Mouse (Mus musculus) heart, embryonic 10.5 days (tissue): ENCODE results near the gene Irak3. TPM values are rescaled to one million over a fixed set of nuclear protein-coding genes. Genes with fewer than 3 reads are reported as not detected.
A peak's percentile ranks its signal among the peaks of the same experiment; 100 is the strongest.
"Not testable (repeated sequence)": the region's sequence is repeated elsewhere in the genome, so short reads cannot be mapped to it uniquely, and the experiment has no call there.

Source experiments
- DNase-seq: peaks from one replicate; pipeline ENCODE4 v3.0.0-alpha.2; 2017; ENCODE audit warnings: low spot score
- H3K27ac ChIP-seq: fragments of 300-500 bp; sonication (generic); 2 replicates; pipeline ENCODE4 v1.5.1; 2016; ENCODE audit warnings: mild to moderate bottlenecking
- H3K27me3 ChIP-seq: fragments of 300-500 bp; sonication (generic); 2 replicates; pipeline ENCODE4 v1.6.1; 2016; ENCODE audit warnings: mild to moderate bottlenecking; ENCODE audit not compliant: poor library complexity, insufficient read depth, severe bottlenecking
- H3K36me3 ChIP-seq: fragments of 300-500 bp; sonication (generic); 2 replicates; pipeline ENCODE4 v1.6.1; 2016; ENCODE audit warnings: mild to moderate bottlenecking, moderate library complexity
- H3K4me1 ChIP-seq: fragments of 300-500 bp; sonication (generic); 2 replicates; pipeline ENCODE4 v1.6.1; 2016; ENCODE audit warnings: mild to moderate bottlenecking
- H3K4me3 ChIP-seq: fragments of 300-500 bp; sonication (generic); 2 replicates; pipeline ENCODE4 v1.5.1; 2016; ENCODE audit warnings: mild to moderate bottlenecking, moderate library complexity
- H3K9me3 ChIP-seq: fragments of 300-500 bp; sonication (generic); 2 replicates; pipeline ENCODE4 v1.6.1; 2016; ENCODE audit warnings: mild to moderate bottlenecking, moderate library complexity
- WGBS: fragments of 180-500 bp; shearing (Covaris S2); methylation state at CpG from one replicate; pipeline ENCODE4 v1.1.7; 2016; 5-methylcytosine and 5-hydroxymethylcytosine counted together
- polyA plus RNA-seq: library from polyadenylated mRNA; unstranded; fragments of >200 nt; fragmentation: Nextera tagmentation; extraction: Ambion mirVana; gene quantifications from 2 replicates; pipeline ENCODE4 v1.2.1, GENCODE M21; 2016

The Irak3 gene
- polyA plus RNA-seq, 1 experiment from 2014 or later = 0.24 TPM

DNA sequence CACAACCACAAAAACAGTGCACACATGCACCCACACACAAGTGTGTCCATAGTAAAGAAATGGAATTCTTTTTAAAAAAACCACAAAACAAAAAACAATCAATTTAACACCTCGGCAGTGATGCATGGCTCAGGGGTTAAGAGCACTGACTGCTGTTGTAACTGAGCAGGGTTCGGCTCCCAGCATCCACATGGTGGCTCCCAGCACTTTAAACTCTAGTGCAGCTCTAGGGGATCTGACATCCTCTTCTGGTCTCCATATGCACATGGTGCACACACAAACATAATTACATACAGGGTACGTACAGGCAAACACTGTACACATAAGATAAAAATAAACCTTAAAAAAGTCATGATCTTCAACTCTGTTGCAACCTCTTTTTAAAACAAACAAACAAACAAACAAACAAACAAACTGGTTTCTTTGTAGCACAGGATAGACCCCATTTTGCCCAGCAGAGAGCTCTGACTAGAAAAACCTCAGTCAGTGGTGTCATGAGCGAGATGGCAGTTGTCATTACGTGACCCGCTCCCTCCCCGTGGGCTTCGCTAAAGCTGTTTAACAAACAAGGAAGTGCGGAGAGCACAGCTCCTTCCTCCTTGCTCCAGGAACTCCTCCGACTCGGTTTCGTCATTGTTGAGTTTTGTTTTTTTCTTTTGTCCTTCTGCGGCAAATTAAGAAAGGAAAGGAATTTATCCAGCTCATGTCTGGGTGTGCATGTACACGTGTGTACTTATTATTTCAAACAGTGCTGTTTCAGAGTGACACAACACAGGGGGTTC is 17.8 kb upstream of the Irak3 start:
- Histone ChIP-seq H3K4me1 (no peaks in the 10 kb centered on the region), H3K4me3 (no peak overlapping the region), H3K27me3 (no peaks in the 10 kb centered on the region), H3K27ac (no peak overlapping the region), H3K36me3 (peaks cover 28% of the 10 kb centered on the region), H3K9me3 (no peaks in the 10 kb centered on the region)
- WGBS = 77% methylated on average over 14 of the region's 14 CpGs
- DNase-seq = no peak

DNA sequence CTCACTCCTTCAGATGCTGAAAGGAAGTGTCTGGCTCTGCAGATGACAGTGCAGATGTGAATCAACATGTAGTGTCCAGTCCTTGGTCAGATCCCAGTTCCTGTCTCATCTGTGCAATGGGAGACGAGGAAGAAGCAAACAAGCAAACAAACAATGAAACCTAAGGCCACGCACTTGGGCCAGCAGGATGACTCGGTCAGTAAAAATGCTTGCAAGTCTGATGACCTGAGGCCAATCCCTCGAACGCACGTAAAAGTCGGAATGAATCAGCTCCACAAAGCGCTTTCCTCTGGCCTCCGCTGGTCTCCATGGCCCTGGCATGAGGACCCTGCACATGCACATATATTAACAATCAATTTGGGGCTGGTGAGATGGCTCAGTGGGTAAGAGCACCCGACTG is 17.1 kb upstream of the Irak3 start:
- Histone ChIP-seq H3K4me3 (no peak overlapping the region), H3K9me3 (no peaks in the 10 kb centered on the region), H3K36me3 (peaks cover 25% of the 10 kb centered on the region), H3K27me3 (no peaks in the 10 kb centered on the region), H3K27ac (no peak overlapping the region), H3K4me1 (no peaks in the 10 kb centered on the region)
- WGBS = 89% methylated on average over 10 of the region's 10 CpGs
- DNase-seq = no peak

GRCm38 (mm10) chr10:120217099-120217498 is 15.2 kb upstream of the Irak3 start:
- WGBS = 82% methylated on average over 1 of the region's 1 CpGs
- not testable (repeated sequence) for H3K27ac ChIP-seq, H3K4me1 ChIP-seq, H3K9me3 ChIP-seq, H3K4me3 ChIP-seq, H3K27me3 ChIP-seq, DNase-seq
- peaks cover 22% of the 10 kb centered on the region for H3K36me3 ChIP-seq

DNA sequence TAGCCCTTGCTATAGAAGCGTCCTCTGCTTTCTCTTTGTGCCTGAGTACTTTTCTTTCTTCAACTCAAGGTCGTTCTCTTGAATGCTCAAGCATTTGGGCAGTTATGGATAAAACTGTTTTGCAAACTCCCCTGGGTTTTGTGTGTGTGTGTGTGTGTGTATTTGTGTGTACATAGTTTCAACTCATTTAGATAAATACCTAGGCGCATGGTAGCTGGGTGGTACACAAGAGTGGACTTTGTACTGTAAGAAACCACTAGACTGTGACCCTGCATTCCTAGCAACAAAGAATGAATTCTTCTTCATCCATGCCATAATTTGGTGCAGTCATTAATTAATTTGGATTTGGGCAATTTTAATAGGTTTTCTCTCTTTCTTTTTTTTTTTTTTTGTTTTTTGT is 8.2 kb upstream of the Irak3 start:
- Histone ChIP-seq H3K4me1 (no peaks in the 10 kb centered on the region), H3K4me3 (no peak overlapping the region), H3K36me3 (peaks cover 11% of the 10 kb centered on the region; the same call in 1 of the 2 replicates), H3K27ac (no peak overlapping the region), H3K9me3 (no peaks in the 10 kb centered on the region), H3K27me3 (no peaks in the 10 kb centered on the region)
- no peak for DNase-seq
- WGBS = 86% methylated on average over 3 of the region's 3 CpGs

DNA sequence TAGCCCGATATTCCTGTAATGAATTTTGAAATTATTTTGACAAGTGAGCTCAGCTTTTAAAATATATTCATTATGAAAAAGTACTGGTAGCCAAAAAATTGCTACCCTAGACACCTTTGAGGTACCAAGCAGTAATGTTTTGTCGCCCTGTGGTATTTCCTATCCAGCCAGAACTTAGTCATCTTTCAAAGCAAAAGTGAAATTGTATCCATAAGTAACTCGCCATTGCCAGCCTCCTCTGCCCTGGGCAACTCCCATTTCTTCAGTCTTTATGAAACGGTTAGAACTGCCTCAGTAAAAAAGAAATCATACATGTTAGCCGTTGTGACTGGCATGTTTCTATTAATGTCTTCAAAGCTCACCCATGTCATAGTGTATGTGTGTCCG is 7.6 kb upstream of the Irak3 start:
- no peaks in the 10 kb centered on the region for H3K9me3 ChIP-seq
- no peaks in the 10 kb centered on the region for H3K27me3 ChIP-seq
- 70% methylated on average over 6 of the region's 6 CpGs for WGBS
- no peak overlapping the region for H3K27ac ChIP-seq
- no peaks in the 10 kb centered on the region for H3K4me1 ChIP-seq
- no peak for DNase-seq
- peaks cover 11% of the 10 kb centered on the region; the same call in 1 of the 2 replicates for H3K36me3 ChIP-seq
- peak overlapping the region; percentile 73 for H3K4me3 ChIP-seq

GRCm38 (mm10) chr10:120208575-120209538 is 6.9 kb upstream of the Irak3 start:
- H3K9me3 ChIP-seq = no peaks in the 10 kb centered on the region
- WGBS = 5% methylated on average over 53 of the region's 53 CpGs
- H3K4me1 ChIP-seq = no peaks in the 10 kb centered on the region
- H3K4me3 ChIP-seq = peak overlapping the region; percentile 73
- peak overlapping the region; percentile 83 for H3K27ac ChIP-seq
- H3K27me3 ChIP-seq = no peaks in the 10 kb centered on the region
- H3K36me3 ChIP-seq = peaks cover 11% of the 10 kb centered on the region; the same call in 1 of the 2 replicates
- DNase-seq = peak; percentile 94

DNA sequence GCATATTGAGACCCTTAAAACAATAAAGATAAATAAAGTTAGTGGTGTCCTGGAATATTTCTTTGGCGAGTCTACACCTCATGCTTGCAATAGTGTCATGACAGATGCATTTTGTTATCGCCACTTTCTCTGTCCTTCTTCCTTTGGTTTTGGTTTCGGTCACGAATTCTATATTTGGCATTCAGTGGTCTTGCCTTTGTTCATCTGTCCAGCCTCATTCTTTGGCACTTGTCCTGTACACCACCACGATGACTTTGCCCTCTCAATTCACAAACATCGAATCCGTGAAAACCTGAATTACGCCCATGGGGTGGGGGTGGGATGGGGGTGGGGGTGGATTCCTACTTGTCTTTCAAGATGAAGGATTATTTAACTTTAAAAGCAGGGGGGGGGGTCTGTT is 6.1 kb upstream of the Irak3 start:
- no peaks in the 10 kb centered on the region for H3K9me3 ChIP-seq
- peaks cover 11% of the 10 kb centered on the region; the same call in 1 of the 2 replicates for H3K36me3 ChIP-seq
- H3K4me3 ChIP-seq = no peak overlapping the region
- no peaks in the 10 kb centered on the region for H3K4me1 ChIP-seq
- 82% methylated on average over 8 of the region's 8 CpGs for WGBS
- DNase-seq = no peak
- H3K27me3 ChIP-seq = no peaks in the 10 kb centered on the region
- H3K27ac ChIP-seq = no peak overlapping the region

GRCm38 (mm10) chr10:120204591-120205210 is 2.8 kb upstream of the Irak3 start:
- Histone ChIP-seq H3K36me3 (no peaks in the 10 kb centered on the region), H3K27ac (no peak overlapping the region), H3K4me3 (no peak overlapping the region), H3K4me1 (peaks cover 8% of the 10 kb centered on the region), H3K27me3 (peaks cover 24% of the 10 kb centered on the region), H3K9me3 (no peaks in the 10 kb centered on the region)
- WGBS = 76% methylated on average over 13 of the region's 13 CpGs
- DNase-seq = no peak

DNA sequence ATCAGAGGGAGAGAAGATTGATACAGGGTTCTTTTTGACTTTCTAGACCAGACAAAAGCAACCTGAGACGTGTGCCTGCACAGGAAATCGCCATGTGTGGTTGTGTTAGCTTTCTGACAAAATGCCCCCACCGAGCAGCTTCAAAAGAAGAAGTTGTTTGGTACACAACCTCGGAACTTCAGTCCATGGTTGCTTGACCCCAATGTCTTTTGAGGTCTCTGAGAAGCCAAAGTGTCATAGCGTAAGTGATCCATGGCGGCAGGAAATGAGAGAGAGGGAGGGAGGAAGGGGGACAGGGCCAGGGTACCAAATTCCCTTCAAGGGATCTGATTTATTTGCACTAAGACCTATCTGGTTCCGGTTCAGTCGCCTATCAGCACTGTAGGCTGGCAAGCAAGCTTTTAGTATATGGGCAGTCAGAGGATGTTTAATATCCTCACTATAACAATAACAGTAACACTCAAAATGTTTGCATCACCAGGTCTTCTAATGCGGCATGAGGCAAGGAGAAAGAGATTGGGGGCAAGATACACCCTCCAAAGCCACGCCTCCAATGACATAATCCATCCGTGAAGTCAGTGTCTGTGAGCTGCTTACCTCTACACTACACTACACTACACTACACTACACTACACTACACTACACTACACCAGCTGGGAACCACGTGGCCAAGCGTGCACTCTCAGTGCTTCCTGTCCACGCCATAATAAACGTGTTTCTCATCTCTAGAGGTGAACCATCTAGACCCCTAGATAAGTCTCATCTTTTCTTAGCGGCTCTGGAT is 729 bp upstream of the Irak3 start:
- Histone ChIP-seq H3K4me3 (peak overlapping the region; percentile 68; the same call in 1 of the 2 replicates), H3K27ac (no peak overlapping the region), H3K27me3 (peaks cover 34% of the 10 kb centered on the region), H3K9me3 (no peaks in the 10 kb centered on the region), H3K4me1 (peaks cover 8% of the 10 kb centered on the region), H3K36me3 (no peaks in the 10 kb centered on the region)
- 67% methylated on average over 16 of the region's 16 CpGs for WGBS
- DNase-seq = peak; percentile 66

- peak; percentile 78 for DNase-seq
- Histone ChIP-seq H3K27me3 (peaks cover 40% of the 10 kb centered on the region), H3K27ac (peak within 1 kb of the TSS; percentile 43), H3K4me1 (peaks cover 8% of the 10 kb centered on the region), H3K9me3 (no peaks in the 10 kb centered on the region), H3K4me3 (peak within 1 kb of the TSS; percentile 68), H3K36me3 (no peaks in the 10 kb centered on the region)
- under 1% methylated on average over 65 of the region's 65 CpGs for WGBS
These were observed 604 bp downstream of the Irak3 start, which contains the start of gene Tmbim4 for GRCm38 (mm10) chr10:120201131-120201921. Tmbim4 (plus strand) TSS chr10:120201590.

DNA sequence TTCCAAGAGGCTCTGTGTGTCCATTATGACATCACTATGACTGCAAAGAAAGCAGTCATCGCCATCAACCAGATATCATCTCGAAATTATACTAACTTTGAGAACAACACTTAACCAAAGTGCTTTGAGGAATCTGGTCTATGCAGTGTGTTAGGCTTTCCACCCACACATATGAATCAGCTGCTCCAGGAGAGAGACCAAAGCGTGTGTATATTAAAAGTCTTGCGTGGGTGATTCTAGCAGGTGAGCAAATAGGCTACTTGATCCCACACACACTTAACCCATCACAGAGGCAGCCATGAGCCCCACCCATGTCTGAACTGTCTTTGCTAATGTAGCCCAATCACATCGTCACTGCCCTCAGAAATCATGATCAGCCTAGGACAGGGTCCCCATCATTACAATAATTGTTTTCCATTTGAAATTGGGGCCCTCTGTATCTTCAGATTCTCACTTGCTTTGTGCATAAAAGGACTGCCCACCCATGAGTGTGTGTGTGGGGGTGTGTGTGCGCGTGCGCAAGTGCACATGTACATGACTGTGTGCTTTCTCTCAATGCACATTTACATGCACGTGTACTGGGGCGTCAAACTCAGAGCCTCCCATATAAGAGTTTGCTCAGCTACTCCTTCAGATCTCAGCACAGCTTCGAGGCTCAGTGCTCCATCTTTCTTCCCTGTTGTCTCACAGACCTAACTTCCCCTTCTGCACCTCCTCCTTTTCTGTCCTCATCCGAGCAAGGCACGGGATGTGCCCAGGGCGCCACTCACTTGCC is 4.7 kb downstream of the Irak3 start:
- 73% methylated on average over 14 of the region's 14 CpGs for WGBS

More for the DNA sequence above, 4.7 kb downstream of the Irak3 start:
- no peaks in the 10 kb centered on the region for H3K9me3 ChIP-seq
- no peak for DNase-seq
- no peak overlapping the region for H3K4me3 ChIP-seq
- H3K27ac ChIP-seq = no peak overlapping the region
- peaks cover 37% of the 10 kb centered on the region for H3K27me3 ChIP-seq
- H3K36me3 ChIP-seq = no peaks in the 10 kb centered on the region
- peaks cover 8% of the 10 kb centered on the region for H3K4me1 ChIP-seq
